Mouse (Mus musculus) monocyte, adult 5-6 weeks (primary cell): ENCODE results near the gene Cplx3. TPM values are rescaled to one million over a fixed set of nuclear protein-coding genes. Genes with fewer than 3 reads are reported as not detected.
A peak's percentile ranks its signal among the peaks of the same experiment; 100 is the strongest.

Experiments used
- ATAC-seq: fragments of 153-309, 156-312 bp; replicated peaks from 2 replicates; pipeline ENCODE4 v1.8.0; 2017; ENCODE audit warnings: mild to moderate bottlenecking; ENCODE audit not compliant: low TSS enrichment, insufficient number of reproducible peaks, severe bottlenecking, poor library complexity, low FRiP score
- total RNA-seq: library from RNA; stranded (forward); fragments of 200-1000, 200-491, 200-594 nt; gene quantifications from 3 replicates; pipeline ENCODE4 v1.2.3, GENCODE M21; 2017

Gene Cplx3
- not detected in 3 replicates for total RNA-seq

DNA sequence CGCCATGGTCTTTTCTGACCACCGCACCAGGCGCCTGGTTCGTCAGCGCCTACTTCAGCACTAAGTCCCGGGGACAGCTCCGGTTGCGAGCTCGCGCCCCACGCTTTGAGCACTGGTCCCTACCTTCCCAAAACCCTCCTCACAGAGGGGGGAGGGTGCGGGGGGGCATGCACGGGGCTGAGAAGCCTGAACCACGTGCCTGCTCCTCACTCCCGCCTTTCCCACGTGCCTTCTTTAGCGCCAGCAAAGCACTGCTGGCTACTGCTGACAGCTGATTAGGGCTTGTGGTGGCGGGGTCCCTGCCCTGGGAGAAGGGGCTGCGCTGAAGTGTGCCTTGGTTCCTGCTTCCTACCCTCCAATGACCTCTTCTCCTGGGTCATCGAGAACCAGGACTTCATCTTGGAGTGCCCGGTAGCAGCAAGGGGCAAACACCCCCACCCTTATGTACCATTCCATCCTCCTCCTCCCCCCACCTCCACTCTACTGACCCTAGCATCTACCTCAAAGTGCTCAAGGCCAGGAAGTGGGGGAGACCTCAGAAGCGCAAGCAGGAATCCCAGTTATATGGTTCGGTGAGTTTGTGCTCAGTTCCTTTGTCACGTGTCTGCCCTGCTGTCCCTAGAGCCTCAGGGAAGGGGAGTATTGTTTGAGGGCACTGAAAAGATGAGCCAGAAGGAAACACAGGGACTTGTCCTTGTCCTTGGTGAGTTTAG is at the start of gene Cplx3:
Gene Cplx3, minus strand, starts transcription at position 143 of the 713 bp plus-strand sequence.
- no peak for ATAC-seq

DNA sequence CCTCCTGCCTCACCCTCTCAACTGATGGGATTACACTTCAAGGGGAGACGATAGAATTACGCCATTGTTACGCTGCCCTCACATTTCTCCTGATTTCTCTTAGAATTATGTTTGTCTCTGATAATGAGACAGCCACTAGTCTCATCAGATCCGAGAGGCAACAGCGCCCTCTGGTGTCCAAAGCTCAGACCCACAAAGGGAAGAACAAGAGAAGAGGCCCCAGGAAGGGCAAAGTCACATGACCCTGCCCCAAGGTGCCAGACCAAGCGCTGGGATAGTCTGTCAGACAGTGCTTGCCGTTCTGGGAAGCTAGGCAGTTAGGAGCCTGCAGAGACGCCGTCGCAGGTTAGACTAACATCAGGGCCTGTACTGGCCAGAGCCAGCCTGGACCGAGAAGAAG is 49.7 kb upstream of the Cplx3 start:
- peak; percentile 64 for ATAC-seq

DNA sequence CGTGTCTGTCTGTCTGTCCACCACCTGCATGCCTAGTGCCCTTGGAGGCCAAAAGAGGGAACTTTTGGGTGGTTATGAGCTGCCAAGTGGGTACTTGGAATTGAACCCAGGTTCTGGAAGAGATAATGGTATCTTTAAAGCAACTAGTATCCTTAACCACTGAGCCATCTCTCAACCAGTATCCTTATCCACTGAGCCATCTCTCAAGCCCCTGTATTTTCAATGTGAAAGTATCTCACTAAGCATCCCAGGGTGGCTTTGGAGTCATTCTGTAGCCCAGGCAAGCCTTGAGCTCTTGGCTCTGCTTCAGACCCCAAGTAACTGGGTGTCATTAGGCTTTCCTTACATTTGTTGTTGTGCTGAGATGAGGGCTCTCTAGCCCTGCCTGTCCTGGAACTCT is 48.9 kb upstream of the Cplx3 start:
- ATAC-seq = no peak

DNA sequence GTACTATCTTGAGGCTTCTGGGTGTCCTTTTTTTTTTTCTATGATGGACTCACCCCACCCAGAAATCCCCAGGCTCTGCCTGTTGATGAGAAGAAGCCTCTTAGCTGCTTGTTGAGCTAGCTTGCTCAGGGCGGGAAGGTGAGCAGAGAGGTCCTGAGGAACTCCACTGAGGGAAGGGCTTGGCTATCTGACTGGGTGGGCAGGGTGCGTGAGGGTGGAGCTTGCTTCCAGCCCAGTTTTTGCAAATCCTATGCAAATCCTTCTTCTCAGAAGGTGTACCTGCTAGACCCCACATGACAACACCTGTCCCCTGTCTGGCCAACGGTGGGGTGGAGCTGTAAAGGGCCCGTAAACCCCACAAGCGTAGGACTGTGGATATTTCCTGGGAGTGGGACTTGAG is 47.2 kb upstream of the Cplx3 start, which contains the start of gene Csk:
Gene Csk, minus strand, starts transcription at position 349 of the 400 bp plus-strand sequence.
- ATAC-seq = no peak

DNA sequence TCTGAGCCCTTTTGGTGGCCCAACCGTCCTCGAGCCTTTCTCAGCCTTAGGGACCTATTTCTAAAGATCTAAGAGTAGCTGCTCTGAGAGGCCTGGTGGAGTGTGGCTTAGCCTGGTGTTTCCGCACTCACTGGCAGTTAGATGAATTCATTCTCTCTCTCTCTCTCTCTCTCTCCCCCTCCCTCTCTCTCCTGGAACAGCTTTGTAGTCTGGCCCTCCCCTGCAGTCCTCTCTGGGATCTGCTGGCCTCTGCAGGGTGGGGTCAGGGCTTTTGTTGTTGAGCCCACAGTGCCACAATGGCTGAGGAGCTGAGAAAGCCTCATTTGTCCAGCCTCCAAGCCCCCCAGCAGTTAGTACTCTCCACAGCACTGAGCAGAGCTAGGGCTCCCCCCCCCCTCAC is 46.8 kb upstream of the Cplx3 start:
- ATAC-seq = no peak

DNA sequence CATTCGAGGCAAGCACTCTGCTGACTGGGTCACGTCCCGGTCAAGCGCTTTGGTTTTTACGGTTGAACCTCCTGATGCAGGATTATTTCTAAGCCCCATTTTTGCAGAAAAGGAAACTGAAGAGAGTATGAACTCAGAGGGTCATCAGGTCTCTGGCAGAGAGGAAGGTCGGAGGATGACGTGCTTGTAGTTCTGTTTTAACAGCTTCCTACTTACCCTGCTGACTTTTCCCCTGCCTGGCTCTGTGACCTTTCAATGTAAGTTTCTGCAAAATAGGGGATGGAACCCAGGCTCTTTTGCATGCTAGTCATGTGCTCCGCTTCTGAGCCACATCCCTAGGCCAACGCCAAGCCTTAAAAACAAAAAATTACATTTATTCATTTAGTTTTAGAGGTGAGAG is 46.3 kb upstream of the Cplx3 start:
- ATAC-seq = peak; percentile 74

DNA sequence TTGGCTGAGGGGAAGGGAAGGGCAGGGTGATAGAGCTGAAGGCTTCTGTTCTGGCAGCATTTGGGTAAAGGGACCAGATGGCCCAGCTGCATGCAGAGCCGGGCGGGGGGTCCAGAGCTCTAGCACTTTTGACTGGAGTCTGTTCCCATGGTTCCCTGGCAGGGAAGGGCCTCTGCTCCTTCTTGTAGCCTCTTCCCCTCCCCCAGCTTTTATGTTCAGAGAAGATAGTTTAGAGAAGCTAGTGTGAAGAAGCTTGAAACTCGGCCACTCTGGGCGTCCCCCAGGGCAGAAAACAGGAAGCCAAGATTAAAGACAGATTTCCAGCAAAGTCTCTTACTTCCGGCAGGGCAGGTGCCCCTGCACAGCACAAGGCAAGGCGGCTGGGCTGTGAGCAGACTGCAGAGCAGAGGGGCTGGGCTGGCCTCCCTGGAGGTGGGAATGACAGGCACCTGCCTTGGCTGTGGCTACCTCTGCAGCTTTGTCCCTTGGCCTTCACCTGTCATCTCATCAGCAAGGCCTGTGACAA is 44.8 kb upstream of the Cplx3 start:
- ATAC-seq = peak; percentile 15

DNA sequence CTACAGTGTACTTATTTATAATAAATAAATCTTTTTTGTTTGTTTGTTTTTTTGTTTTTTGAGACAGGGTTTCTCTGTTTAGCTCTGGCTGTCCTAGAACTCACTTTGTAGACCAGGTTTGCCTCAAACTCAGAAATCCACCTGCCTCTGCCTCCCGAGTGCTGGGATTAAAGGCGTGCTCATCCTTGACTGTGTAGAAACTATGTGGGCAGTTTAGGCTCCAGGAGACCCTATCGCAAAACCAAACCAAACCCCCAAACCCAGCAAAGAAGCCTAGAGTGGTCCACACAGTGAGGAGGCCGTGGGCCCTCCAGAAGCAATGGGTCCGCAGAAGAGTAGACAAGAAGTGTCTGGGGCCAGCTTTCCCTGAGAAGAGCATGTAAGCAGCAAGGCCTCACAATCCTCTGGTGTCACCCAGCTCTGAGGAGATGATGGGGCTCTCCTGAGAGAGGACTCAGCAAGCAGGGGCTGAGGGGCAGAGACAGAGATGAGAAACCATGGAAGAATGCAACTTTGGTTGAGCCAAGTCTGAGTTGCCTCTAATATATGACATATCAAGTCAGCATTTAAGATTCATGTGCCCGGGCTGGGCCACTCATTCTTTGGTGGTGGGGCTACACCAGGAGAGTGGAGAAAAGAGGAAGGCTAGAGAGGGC is 44.2 kb upstream of the Cplx3 start:
- peak; percentile 38 for ATAC-seq

DNA sequence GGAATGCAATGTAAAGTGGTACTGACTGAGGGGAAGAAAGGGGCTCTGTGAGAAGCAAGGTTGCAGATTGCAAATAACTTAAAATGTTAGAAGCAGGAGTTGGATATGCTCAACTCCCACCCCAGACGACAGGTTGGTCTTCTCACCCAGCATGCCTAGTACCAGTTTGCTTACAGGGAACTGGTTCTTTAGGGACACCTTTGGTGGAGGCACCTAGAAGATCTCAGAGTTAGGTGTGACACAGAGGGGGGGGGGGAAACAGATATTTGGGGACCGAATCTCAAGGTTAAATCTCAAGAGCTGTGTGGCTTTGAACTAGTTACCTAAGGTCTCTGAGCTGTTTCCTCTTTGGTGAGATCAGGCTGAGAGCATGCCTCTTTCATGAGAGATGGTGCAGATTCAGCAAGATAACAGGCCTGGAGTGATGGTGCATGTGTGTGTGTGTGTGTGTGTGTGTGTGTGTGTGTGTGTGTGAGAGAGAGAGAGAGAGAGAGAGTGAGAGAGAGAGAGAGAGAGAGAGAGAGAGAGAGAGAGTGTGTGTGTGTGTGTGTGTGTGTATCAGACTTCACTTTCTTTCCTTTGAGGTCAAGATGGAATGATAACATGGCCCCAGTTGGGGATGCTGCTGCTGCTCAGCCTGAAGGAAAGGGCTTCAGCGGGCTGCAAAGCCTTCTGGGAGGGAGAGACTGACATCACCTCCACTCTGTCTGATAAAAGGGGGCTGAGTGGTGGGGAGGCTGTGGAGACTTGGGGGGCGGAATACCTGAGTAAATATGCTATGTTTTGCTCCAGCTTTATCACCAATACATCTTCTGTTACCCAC is 41.4 kb upstream of the Cplx3 start:
- ATAC-seq = no peak

DNA sequence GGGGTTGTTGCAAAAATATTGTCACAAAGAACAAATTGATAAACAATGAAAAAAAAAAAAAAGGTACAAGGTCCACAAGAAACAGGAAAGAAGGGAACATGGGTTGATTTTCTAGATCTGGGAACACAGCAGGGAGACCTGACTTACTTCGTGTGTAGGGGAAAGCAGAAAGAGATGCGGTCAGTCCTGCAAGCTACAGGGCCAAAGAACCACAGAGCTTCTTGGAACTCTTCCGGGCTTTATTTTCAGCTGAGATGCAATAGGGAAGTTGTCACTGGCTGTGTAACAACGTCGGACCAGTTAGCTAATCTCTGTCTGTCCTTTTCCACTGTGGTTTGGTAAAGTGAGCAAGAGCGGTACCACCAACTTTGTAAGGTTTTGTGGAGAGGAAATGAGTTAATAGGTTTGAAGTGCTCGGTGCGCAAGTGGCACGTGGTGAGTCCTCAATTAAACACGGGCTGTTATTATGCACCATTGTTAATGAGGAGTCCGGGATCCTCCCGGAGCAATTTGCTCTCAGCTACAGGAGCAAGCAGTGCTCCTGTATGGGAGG is 40.5 kb upstream of the Cplx3 start:
- ATAC-seq = peak; percentile 42

DNA sequence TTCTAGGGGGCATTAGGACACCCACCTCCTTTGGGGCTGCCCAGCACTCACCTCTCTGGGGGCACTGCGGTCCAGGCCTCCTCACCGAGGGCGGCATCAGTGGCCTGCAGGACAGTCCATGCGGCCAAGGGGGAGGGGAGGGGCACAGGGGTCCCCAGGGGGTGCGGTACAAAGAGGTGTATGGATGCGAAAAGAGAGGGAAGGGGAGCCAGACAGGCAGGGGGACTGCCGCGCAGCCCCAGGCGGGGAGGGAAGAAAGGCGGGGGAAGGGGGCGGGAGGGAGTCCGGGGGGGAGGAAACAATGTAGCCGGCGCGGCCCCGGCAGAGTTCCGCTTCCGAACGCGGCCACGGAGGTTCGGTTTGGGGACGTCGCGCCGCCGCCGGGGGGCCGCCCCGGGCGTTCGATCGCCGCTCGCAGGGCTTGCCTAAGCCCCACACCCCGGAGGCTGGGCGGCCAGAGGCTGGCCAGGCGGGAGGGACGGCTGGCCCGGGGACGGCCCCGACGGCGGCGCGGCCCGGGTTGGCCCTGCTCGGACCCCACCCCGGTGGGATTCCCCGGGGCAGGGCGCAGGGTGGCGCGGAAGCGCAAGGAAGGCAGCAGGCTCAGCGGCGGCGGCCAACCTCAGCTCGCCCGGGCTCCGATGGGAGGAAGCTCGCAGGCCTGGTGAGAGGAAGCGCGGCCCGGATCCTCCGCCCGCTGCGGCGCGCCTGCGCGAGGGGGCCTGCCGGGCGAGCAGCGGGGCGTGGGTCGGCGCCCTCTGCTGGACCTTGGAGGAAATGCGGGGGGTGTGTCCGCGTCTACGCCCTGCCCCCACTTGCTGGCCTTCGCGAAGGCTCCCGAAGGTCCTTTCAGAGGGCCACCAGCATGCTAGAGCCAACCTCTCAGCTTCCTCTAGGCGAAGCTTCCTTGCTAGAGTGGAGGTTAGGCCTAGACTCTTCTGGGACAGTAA is 39.1 kb upstream of the Cplx3 start:
- peak; percentile 62 for ATAC-seq

DNA sequence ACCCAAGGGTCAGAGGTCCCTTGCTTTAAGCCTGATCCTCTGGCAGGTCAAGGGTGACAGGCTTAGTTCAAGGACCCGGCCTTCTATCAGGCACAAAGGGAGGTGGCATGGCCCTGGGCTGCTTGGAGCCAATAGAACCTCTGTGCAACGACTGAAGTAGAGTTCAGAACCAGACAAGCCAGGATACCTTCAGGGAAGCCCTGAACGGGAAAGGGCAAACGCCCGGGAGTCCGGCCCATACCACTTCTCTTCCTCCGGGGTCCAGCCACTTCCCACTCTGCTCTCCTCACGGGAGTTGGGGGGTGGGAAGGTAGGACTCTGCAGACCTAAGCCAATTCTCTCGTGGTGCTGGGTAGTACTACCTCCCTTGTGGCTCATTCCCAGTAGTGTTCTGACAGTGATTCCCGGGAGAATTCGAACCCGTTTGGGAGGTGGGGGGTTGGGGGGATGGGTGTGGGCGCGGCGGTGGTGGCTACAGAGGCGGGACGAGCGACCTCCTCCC is 38.4 kb upstream of the Cplx3 start:
- no peak for ATAC-seq

DNA sequence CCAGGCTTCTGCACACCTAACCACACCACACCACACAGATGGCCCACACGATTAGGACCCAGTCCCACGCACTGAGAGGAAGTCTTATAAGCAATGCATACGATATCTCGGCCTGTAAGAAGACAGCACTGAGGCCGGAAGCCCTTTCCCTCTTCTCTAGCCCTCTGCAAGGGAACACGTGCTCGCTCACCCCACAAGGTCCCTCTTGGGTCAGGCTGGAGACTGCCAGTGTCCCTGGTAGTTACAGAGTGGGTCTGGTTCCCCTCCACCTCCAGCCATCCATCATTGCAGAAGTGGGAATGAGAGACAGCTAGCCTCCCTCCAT is 37.7 kb upstream of the Cplx3 start:
- ATAC-seq = no peak

DNA sequence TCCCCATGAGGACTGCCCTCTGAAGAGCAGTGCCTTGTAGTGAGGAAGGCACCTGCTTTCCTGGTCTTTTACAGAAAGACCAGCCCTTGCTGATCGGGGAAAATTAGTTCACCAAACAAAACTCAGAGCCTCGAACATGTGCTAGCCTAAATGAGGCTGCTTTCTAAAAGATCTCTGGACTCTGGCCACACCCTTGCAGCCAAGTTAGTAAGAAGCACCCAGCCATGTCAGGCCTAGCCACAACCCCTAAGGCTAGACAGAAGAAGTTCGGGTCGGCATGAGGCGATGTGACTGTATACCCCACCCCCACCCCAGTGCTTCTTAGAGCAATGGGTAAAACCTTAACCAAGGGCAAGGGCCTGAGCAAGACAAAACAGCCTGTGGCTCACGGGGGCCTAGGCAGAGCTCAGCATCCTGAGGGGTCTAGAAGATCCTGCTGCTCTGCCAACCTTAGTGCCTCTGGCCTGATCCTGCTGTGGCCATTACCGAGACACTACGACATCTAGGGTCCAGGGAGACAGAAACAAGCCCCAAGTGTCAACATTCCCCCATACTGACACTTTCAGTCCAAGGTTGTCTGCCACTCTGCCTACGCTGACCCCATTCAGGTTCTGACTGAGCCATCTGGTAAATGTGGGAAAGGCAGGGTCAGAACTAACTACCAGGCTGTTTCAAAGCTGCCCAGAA is 37.2 kb upstream of the Cplx3 start:
- no peak for ATAC-seq

DNA sequence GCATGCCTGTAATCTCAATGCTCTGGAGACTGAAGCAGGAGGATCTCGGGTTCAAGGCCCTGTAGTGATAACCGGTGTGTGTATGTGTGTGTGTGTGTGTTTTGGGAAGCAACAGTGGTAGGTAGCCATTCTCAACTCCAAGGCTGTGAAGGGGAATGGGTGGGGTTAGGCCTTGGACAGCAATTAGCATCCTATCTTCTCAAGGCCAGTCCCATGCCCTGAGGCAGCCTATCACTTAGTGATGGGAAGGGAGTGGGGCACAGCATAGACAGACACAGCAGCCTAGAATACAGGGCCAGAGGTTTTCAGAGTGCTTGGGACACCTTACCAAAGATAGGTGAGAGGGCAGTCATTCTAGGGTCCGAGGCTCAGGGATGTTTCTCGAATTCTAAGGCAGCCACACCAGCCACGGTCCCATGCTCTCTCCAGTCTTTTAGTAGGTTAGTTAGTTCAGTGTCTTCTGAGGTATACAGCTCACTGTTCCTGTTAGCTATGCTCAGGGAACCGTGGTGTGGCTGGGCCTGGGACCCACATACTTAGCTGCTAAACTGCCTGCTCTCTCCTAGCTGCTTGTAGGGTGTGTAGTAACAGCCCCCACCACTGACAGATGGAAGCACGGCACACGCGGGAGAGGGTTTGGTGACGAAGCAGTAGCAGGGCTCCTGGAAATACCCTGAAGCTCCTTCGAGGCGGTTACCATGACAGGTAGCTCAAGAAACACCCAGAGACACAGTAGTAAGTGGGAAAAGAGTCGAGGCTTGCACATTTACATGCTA is 35.9 kb upstream of the Cplx3 start:
- ATAC-seq = no peak

DNA sequence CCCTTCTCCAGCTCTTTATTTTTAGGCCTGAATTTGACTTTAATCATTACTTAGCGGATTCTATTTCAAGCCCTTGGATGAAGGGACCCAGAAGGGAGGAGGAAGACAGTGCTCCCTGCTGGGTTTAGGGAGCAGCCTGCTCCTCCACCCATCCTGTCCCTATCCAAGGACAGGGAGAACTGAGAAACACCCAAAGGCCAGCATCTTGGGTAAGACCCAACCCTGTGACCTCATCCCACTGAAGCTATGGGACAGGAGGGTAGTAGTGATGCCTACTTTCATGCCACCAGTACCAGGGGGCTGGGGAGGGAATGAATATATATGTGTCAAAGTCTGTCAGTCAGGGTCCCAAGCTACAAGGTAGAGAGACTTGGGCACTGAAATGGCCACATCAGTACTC is 34.9 kb upstream of the Cplx3 start:
- no peak for ATAC-seq

DNA sequence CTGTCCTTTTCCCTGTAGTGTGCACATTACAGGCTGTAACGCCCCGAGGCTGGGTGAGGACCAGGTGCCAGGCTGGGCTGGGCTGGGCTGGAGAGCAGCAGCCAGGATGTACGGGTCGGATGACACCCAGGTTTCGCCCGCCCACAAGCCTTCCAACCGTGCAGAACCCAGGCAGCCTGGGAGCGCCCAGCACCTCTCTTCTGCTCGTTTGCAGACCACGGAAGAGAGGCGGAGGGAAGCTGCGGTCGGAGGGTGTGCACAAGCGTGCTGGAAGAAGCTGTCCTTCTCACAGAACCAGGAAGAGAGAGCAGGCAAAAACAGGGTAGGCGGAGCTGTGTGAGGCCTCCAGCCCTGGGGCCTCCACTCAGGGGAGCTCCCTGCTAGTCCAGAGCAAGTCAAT is 34.3 kb upstream of the Cplx3 start:
- peak; percentile 63 for ATAC-seq
